ENCODE assay signal across 8 mouse cellular contexts in genomic region chr9:114318021-114318420, GRCm38 (mm10). TPM values are rescaled to one million over a fixed set of nuclear protein-coding genes. Genes with fewer than 3 reads are reported as not detected.
A peak's percentile ranks its signal among the peaks of the same experiment; 100 is the strongest.
DNase-seq lines count a peak whose midpoint lies in the region; ATAC-seq and TF ChIP-seq lines count a peak whose summit lies in the region.

No protein-coding gene starts in this region.

- intact Hi-C loops in left cerebral cortex, postnatal 36 days (cut with DNase I), result loop anchor here (2.0 kb wide), 1 partner anchor 63 kb away; no protein-coding TSS in a partner anchor

- ATAC-seq in midbrain, embryonic 11.5 days (ENCODE audit: low FRiP score), result no peak
- no peak for ATAC-seq in midbrain, embryonic 15.5 days (replicated peaks)
- no peak for ATAC-seq in intestine, postnatal 0 days

- H3K4me3 ChIP-seq in midbrain, embryonic 11.5 days (ENCODE audit: low read depth, low read length), result no peak overlapping the region
- H3K4me3 ChIP-seq in midbrain, embryonic 15.5 days, result no peak overlapping the region
- H3K4me3 ChIP-seq in intestine, postnatal 0 days (ENCODE audit: low read depth, low read length), result no peak overlapping the region

- no peak overlapping the region for H3K9ac ChIP-seq in midbrain, embryonic 11.5 days (ENCODE audit: low read length)
- H3K9ac ChIP-seq in midbrain, embryonic 15.5 days, result no peak overlapping the region
- no peak overlapping the region for H3K9ac ChIP-seq in intestine, postnatal 0 days (ENCODE audit: low read depth, low read length)

- peak; percentile 87 for TF ChIP-seq CTCF in intestine, postnatal 0 days (IDR thresholded peaks at IDR 0.05; ENCODE audit: low read depth)

- no peaks in the 10 kb centered on the region for H3K9me3 ChIP-seq in midbrain, embryonic 11.5 days (ENCODE audit: control insufficient read depth, low read length)
- H3K9me3 ChIP-seq in midbrain, embryonic 15.5 days, result no peaks in the 10 kb centered on the region
- no peaks in the 10 kb centered on the region for H3K9me3 ChIP-seq in intestine, postnatal 0 days (ENCODE audit: control insufficient read depth)

- H3K4me2 ChIP-seq in midbrain, embryonic 11.5 days, result no peak overlapping the region
- no peak overlapping the region for H3K4me2 ChIP-seq in midbrain, embryonic 15.5 days
- H3K4me2 ChIP-seq in intestine, postnatal 0 days (replicated peaks; ENCODE audit: low read depth), result no peak overlapping the region

- H3K27ac ChIP-seq in midbrain, embryonic 11.5 days (ENCODE audit: low read depth, low read length), result no peak overlapping the region
- no peak overlapping the region for H3K27ac ChIP-seq in midbrain, embryonic 15.5 days
- no peak overlapping the region for H3K27ac ChIP-seq in intestine, postnatal 0 days (ENCODE audit: low read depth, low read length)

- DNase-seq in midbrain, embryonic 11.5 days (ENCODE audit: low spot score, missing footprints), result peak; percentile 96
- peak; percentile 50 to 87 for DNase-seq in adrenal gland, adult (ENCODE audit: inconsistent age in 2 of 2, low spot score in 1 of 2)
- peak; percentile 42 for DNase-seq in embryo, embryonic 11 days
- DNase-seq in left cerebral cortex, postnatal 36 days (ENCODE audit: low spot score in 2 of 2), result peak; percentile 21 to 39
- peak; percentile 58 for DNase-seq in ovary, postnatal 14 days (ENCODE audit: low spot score)
- DNase-seq in urinary bladder, postnatal 36 days (ENCODE audit: low spot score in 2 of 2), result peak; percentile 24 to 39

- no peaks in the 10 kb centered on the region for H3K4me1 ChIP-seq in midbrain, embryonic 11.5 days (ENCODE audit: control insufficient read depth, insufficient read depth, low read length)
- no peaks in the 10 kb centered on the region for H3K4me1 ChIP-seq in midbrain, embryonic 15.5 days
- H3K4me1 ChIP-seq in intestine, postnatal 0 days (replicated peaks; ENCODE audit: control insufficient read depth, insufficient read depth, low read length), result no peaks in the 10 kb centered on the region

- no peaks in the 10 kb centered on the region for H3K36me3 ChIP-seq in midbrain, embryonic 11.5 days (ENCODE audit: control insufficient read depth, insufficient read depth, low read length)
- no peaks in the 10 kb centered on the region for H3K36me3 ChIP-seq in midbrain, embryonic 15.5 days (replicated peaks)
- H3K36me3 ChIP-seq in intestine, postnatal 0 days (ENCODE audit: control insufficient read depth, insufficient read depth), result no peaks in the 10 kb centered on the region

- H3K27me3 ChIP-seq in midbrain, embryonic 11.5 days (ENCODE audit: control insufficient read depth, insufficient read depth, low read length), result no peaks in the 10 kb centered on the region
- no peaks in the 10 kb centered on the region for H3K27me3 ChIP-seq in midbrain, embryonic 15.5 days (replicated peaks)
- no peaks in the 10 kb centered on the region for H3K27me3 ChIP-seq in intestine, postnatal 0 days (replicated peaks; ENCODE audit: control insufficient read depth, insufficient read depth, low read length)

- WGBS in midbrain, embryonic 11.5 days, result 7% methylated on average over 2 of the region's 2 CpGs
- 6% methylated on average over 2 of the region's 2 CpGs for WGBS in midbrain, embryonic 15.5 days
- 3% methylated on average over 2 of the region's 2 CpGs for WGBS in intestine, postnatal 0 days

RNA-seq across cellular contexts. Expression of gene Bcl2a1c, which starts 11.9 kb away (rescaled TPM):
- polyA plus RNA-seq in midbrain, embryonic 11.5 days (2014; fragmentation: Nextera tagmentation; extraction: Ambion mirVana), result not detected in 2 replicates
- not detected in 2 replicates for polyA plus RNA-seq in midbrain, embryonic 15.5 days (2015; fragmentation: Nextera tagmentation; extraction: Ambion mirVana)
- polyA plus RNA-seq in intestine, postnatal 0 days (2015; fragmentation: Nextera tagmentation; extraction: Ambion mirVana), result not detected in 2 replicates
- total RNA-seq in left cerebral cortex, postnatal 36 days (2021), result not detected

Comparison
In these comparisons a context has a peak if more than half of its experiments do, and no peak if none do; other contexts are left out.
1. DNase-seq: peak in every context shown above with its lines; median percentile 96 in midbrain, embryonic 11.5 days; 68 in adrenal gland, adult; 58 in ovary, postnatal 14 days; 42 in embryo, embryonic 11 days; 32 in urinary bladder, postnatal 36 days; 30 in left cerebral cortex, postnatal 36 days.